Mouse (Mus musculus) lung, embryonic 16.5 days (tissue): Measurements from ENCODE around the gene Fbln1. TPM values are rescaled to one million over a fixed set of nuclear protein-coding genes. Genes with fewer than 3 reads are reported as not detected.
"Not testable (repeated sequence)": the region's sequence is repeated elsewhere in the genome, so short reads cannot be mapped to it uniquely, and the experiment has no call there.

Source experiments
- ATAC-seq: fragments of 200-750 bp; cut with Nextera tagmentation; 2 replicates; pipeline ENCODE4 v1.8.0; 2017; ENCODE audit warnings: low read depth, mild to moderate bottlenecking, moderate library complexity
- H3K27ac ChIP-seq: fragments of 300-500 bp; sonication (generic); 2 replicates; pipeline ENCODE4 v1.5.1; 2014; ENCODE audit warnings: mild to moderate bottlenecking, control low read depth, low read length
- H3K27me3 ChIP-seq: fragments of 300-500 bp; sonication (generic); 2 replicates; pipeline ENCODE4 v1.6.1; 2014; ENCODE audit warnings: low read depth, low read length, mixed read lengths; ENCODE audit not compliant: control insufficient read depth, insufficient read depth
- H3K36me3 ChIP-seq: fragments of 300-500 bp; sonication (generic); 2 replicates; pipeline ENCODE4 v1.6.1; 2014; ENCODE audit warnings: low read length; ENCODE audit not compliant: control insufficient read depth, insufficient read depth
- H3K4me1 ChIP-seq: fragments of 300-500 bp; sonication (generic); replicated peaks from 2 replicates; pipeline ENCODE4 v1.6.1; 2014; ENCODE audit warnings: low read length, mixed read lengths; ENCODE audit not compliant: control insufficient read depth, insufficient read depth
- H3K4me2 ChIP-seq: fragments of 300-500 bp; sonication (generic); 2 replicates; pipeline ENCODE4 v1.6.1; 2014; ENCODE audit warnings: low read depth, low read length, control low read depth
- H3K4me3 ChIP-seq: fragments of 300-500 bp; sonication (generic); 2 replicates; pipeline ENCODE4 v1.5.1; 2014; ENCODE audit warnings: mild to moderate bottlenecking, low read length, control low read depth
- H3K9ac ChIP-seq: fragments of 300-500 bp; sonication (generic); 2 replicates; pipeline ENCODE4 v1.6.1; 2014; ENCODE audit warnings: low read length, control low read depth
- H3K9me3 ChIP-seq: fragments of 300-500 bp; sonication (generic); 2 replicates; pipeline ENCODE4 v1.6.1; 2016; ENCODE audit warnings: low read length; ENCODE audit not compliant: control insufficient read depth
- WGBS: fragments of 180-500 bp; shearing (Covaris S2); extraction: QIAGEN DNeasy Blood & Tissue Kit; methylation state at CpG from one replicate; pipeline ENCODE4 v1.1.7; 2014; 5-methylcytosine and 5-hydroxymethylcytosine counted together
- polyA plus RNA-seq: library from polyadenylated mRNA; unstranded; fragments of >200 nt; fragmentation: Nextera tagmentation; extraction: Ambion mirVana; gene quantifications from 2 replicates; pipeline ENCODE4 v1.2.1, GENCODE M21; 2015

Fbln1 gene
- polyA plus RNA-seq, 1 experiment from 2014 or later = 237 TPM

- not testable (repeated sequence) for H3K27ac ChIP-seq, ATAC-seq, H3K9ac ChIP-seq, H3K4me3 ChIP-seq, H3K36me3 ChIP-seq, H3K9me3 ChIP-seq, H3K4me1 ChIP-seq, H3K27me3 ChIP-seq, H3K4me2 ChIP-seq
- 93% methylated on average over 2 of the region's 2 CpGs for WGBS
Observed at GRCm38 (mm10) chr15:85328455-85328854, 122.7 kb downstream of the Fbln1 start.

- Histone ChIP-seq H3K36me3 (no peaks in the 10 kb centered on the region), H3K4me1 (no peaks in the 10 kb centered on the region), H3K4me3 (no peak overlapping the region), H3K27me3 (no peaks in the 10 kb centered on the region), H3K4me2 (no peak overlapping the region), H3K9me3 (no peaks in the 10 kb centered on the region), H3K9ac (no peak overlapping the region), H3K27ac (no peak overlapping the region)
- WGBS = 85% methylated on average over 5 of the region's 5 CpGs
- no peak for ATAC-seq
Observed at GRCm38 (mm10) chr15:85329096-85329495, 123.3 kb downstream of the Fbln1 start.

GRCm38 (mm10) chr15:85330024-85330423, 124.3 kb downstream of the Fbln1 start:
- Histone ChIP-seq H3K4me3 (no peak overlapping the region), H3K4me2 (no peak overlapping the region), H3K9me3 (no peaks in the 10 kb centered on the region), H3K27ac (no peak overlapping the region), H3K27me3 (no peaks in the 10 kb centered on the region), H3K9ac (no peak overlapping the region), H3K36me3 (no peaks in the 10 kb centered on the region), H3K4me1 (no peaks in the 10 kb centered on the region)
- WGBS = 77% methylated on average over 6 of the region's 6 CpGs
- no peak for ATAC-seq

- 84% methylated on average over 6 of the region's 6 CpGs for WGBS
- not testable (repeated sequence) for H3K9me3 ChIP-seq, H3K4me2 ChIP-seq, H3K27ac ChIP-seq, H3K27me3 ChIP-seq, H3K9ac ChIP-seq, H3K36me3 ChIP-seq, ATAC-seq, H3K4me3 ChIP-seq
- H3K4me1 ChIP-seq = peaks cover 11% of the 10 kb centered on the region
Observed at GRCm38 (mm10) chr15:85333511-85333910, 127.8 kb downstream of the Fbln1 start.

GRCm38 (mm10) chr15:85334234-85334633, 128.5 kb downstream of the Fbln1 start:
- Histone ChIP-seq H3K9me3 (no peaks in the 10 kb centered on the region), H3K4me3 (no peak overlapping the region), H3K27ac (no peak overlapping the region), H3K36me3 (no peaks in the 10 kb centered on the region), H3K4me1 (peaks cover 11% of the 10 kb centered on the region), H3K9ac (no peak overlapping the region), H3K4me2 (no peak overlapping the region), H3K27me3 (no peaks in the 10 kb centered on the region)
- ATAC-seq = no peak
- WGBS = 30% methylated on average over 3 of the region's 3 CpGs

- Histone ChIP-seq H3K4me2 (peak within 1 kb of the TSS; percentile 84), H3K36me3 (no peaks in the 10 kb centered on the region), H3K27me3 (no peaks in the 10 kb centered on the region), H3K4me1 (peaks cover 11% of the 10 kb centered on the region), H3K27ac (peak within 1 kb of the TSS; percentile 99), H3K9me3 (no peaks in the 10 kb centered on the region), H3K4me3 (peak within 1 kb of the TSS; percentile 99), H3K9ac (peak within 1 kb of the TSS; percentile 96)
- 12% methylated on average over 15 of the region's 19 CpGs for WGBS
- 0 out of 2 replicates have a peak, but pooled peaks have one; percentile 1 for ATAC-seq
Observed at GRCm38 (mm10) chr15:85335671-85336300, 130.0 kb downstream of the Fbln1 start, which contains the start of gene Atxn10. Gene Atxn10, plus strand, starts transcription at chr15:85336245.

Other genes with a start within 250 kb of the Fbln1 start
- 5.0 and 5.6 TPM in 2 replicates for gene 5031439G07Rik, start 217.4 kb upstream of the Fbln1 start, polyA plus RNA-seq
- gene Upk3a, start 188.8 kb upstream of the Fbln1 start, polyA plus RNA-seq = 13.3 and 18.3 TPM in 2 replicates
- 31.9 and 34.1 TPM in 2 replicates for gene Fam118a, start 177.0 kb upstream of the Fbln1 start, polyA plus RNA-seq
- gene Smc1b, start 74.0 kb upstream of the Fbln1 start, polyA plus RNA-seq = 0.10 and 0.16 TPM in 2 replicates
- gene Ribc2, start 73.9 kb upstream of the Fbln1 start, polyA plus RNA-seq = 0.77 and 1.4 TPM in 2 replicates
- gene Atxn10, start 130.3 kb downstream of the Fbln1 start, polyA plus RNA-seq = 323 and 325 TPM in 2 replicates